Mouse (Mus musculus): ENCODE measurements around the gene Klhl30. TPM values are rescaled to one million over a fixed set of nuclear protein-coding genes. Genes with fewer than 3 reads are reported as not detected.

The Klhl30 gene
- total and polyA plus RNA-seq, 3 experiments: 0.32 to 0.47 (median 0.34) TPM

- no peak overlapping the region for H3K9ac ChIP-seq (ENCODE audit: insufficient read depth, low read depth)
- in situ Hi-C loops (cut with MboI; ENCODE audit: low pct_ligation_motif_present, low pct_unique_long_range_greater_than_20kb, low sequenced_read_pairs) (no loop called here), dilution Hi-C loops (cut with MboI; ENCODE audit: extremely low pct_ligation_motif_present, extremely low pct_unique_long_range_greater_than_20kb, low sequenced_read_pairs) (no loop called here)
- no peak overlapping the region for H3K4me2 ChIP-seq (ENCODE audit: insufficient read depth, low read depth, poor library complexity, severe bottlenecking)
- H3K4me1 ChIP-seq (ENCODE audit: control insufficient read depth in 1 of 2, insufficient read depth in 2 of 2): peaks cover 5 to 8% of the 10 kb centered on the region in 2 experiments; a peak in 3 of 4 replicates
- TF ChIP-seq ZNF384 (IDR thresholded peaks at IDR 0.05; ENCODE audit: low read depth, low read length) (no peak), ZKSCAN1 (IDR thresholded peaks at IDR 0.05; ENCODE audit: borderline replicate concordance, low read depth, low read length) (no peak), CHD2 (IDR thresholded peaks at IDR 0.05; ENCODE audit: low read length) (no peak), HCFC1 (IDR thresholded peaks at IDR 0.05; ENCODE audit: low read depth, low read length) (no peak), CTCF (conservative IDR thresholded peaks at IDR 0.05 in 1 of 2, IDR thresholded peaks at IDR 0.05 in 1 of 2; ENCODE audit: low read depth in 2 of 2, low read length in 2 of 2) (no peak), BHLHE40 (IDR thresholded peaks at IDR 0.05; ENCODE audit: low read depth, low read length) (no peak), ELF1 (IDR thresholded peaks at IDR 0.05; ENCODE audit: low read depth, low read length) (no peak)
- peaks cover 53 to 70% of the 10 kb centered on the region in 2 experiments for H3K36me3 ChIP-seq (replicated peaks in 1 of 2; ENCODE audit: control insufficient read depth in 1 of 2, insufficient read depth in 1 of 2, low read length in 1 of 2)
- no peak for DNase-seq (ENCODE audit: extremely low read depth)
- no peaks in the 10 kb centered on the region for H3K27me3 ChIP-seq (replicated peaks)
- H3K4me3 ChIP-seq (replicated peaks in 1 of 3; ENCODE audit: low read depth in 2 of 3, low read length in 2 of 3, poor library complexity in 1 of 3): no peak overlapping the region
- no peaks in the 10 kb centered on the region for H3K9me3 ChIP-seq (replicated peaks; ENCODE audit: low read length)
- no peaks in the 10 kb centered on the region for H3K79me2 ChIP-seq (replicated peaks; ENCODE audit: control insufficient read depth, extremely low read depth, insufficient read depth, poor library complexity, severe bottlenecking)
- H3K27ac ChIP-seq (ENCODE audit: insufficient read depth, low read depth): no peak overlapping the region
These were observed 19.2 kb downstream of the Klhl30 start for GRCm38 (mm10) chr1:91370055-91370454.

- H3K4me3 ChIP-seq (replicated peaks in 1 of 3; ENCODE audit: low read depth in 2 of 3, low read length in 2 of 3, poor library complexity in 1 of 3): no peak overlapping the region
- no peak for DNase-seq (ENCODE audit: extremely low read depth)
- TF ChIP-seq CHD1 (IDR thresholded peaks at IDR 0.05; ENCODE audit: low read depth, low read length) (no peak), ELF1 (IDR thresholded peaks at IDR 0.05; ENCODE audit: low read depth, low read length) (no peak), CHD2 (IDR thresholded peaks at IDR 0.05; ENCODE audit: low read length) (no peak), MAFK (IDR thresholded peaks at IDR 0.05; ENCODE audit: insufficient replicate concordance, low read length) (no peak), TBP (conservative IDR thresholded peaks at IDR 0.05; ENCODE audit: low read depth, low read length) (no peak), TCF12 (IDR thresholded peaks at IDR 0.05; ENCODE audit: low read depth, low read length) (no peak), POLR2A (IDR thresholded peaks at IDR 0.05; ENCODE audit: low read depth, low read length) (no peak), E2F4 (IDR thresholded peaks at IDR 0.05; ENCODE audit: insufficient replicate concordance, low read depth, low read length) (no peak), SIN3A (IDR thresholded peaks at IDR 0.05; ENCODE audit: low read length) (no peak), MAZ (IDR thresholded peaks at IDR 0.05; ENCODE audit: low read depth, low read length) (no peak)
- no peaks in the 10 kb centered on the region for H3K9me3 ChIP-seq (replicated peaks; ENCODE audit: low read length)
- dilution Hi-C loops (cut with MboI; ENCODE audit: extremely low pct_ligation_motif_present, extremely low pct_unique_long_range_greater_than_20kb, low sequenced_read_pairs) (no loop called here), in situ Hi-C loops (cut with MboI; ENCODE audit: low pct_ligation_motif_present, low pct_unique_long_range_greater_than_20kb, low sequenced_read_pairs) (no loop called here)
- no peaks in the 10 kb centered on the region for H3K4me1 ChIP-seq (ENCODE audit: control insufficient read depth in 1 of 2, insufficient read depth in 2 of 2)
- peaks cover 85 to 100% of the 10 kb centered on the region in 2 experiments for H3K36me3 ChIP-seq (replicated peaks in 1 of 2; ENCODE audit: control insufficient read depth in 1 of 2, insufficient read depth in 1 of 2, low read length in 1 of 2)
- H3K27ac ChIP-seq (ENCODE audit: insufficient read depth, low read depth): no peak overlapping the region
- H3K9ac ChIP-seq (ENCODE audit: insufficient read depth, low read depth): no peak overlapping the region
- H3K4me2 ChIP-seq (ENCODE audit: insufficient read depth, low read depth, poor library complexity, severe bottlenecking): no peak overlapping the region
- H3K79me2 ChIP-seq (replicated peaks; ENCODE audit: control insufficient read depth, extremely low read depth, insufficient read depth, poor library complexity, severe bottlenecking): no peaks in the 10 kb centered on the region
- no peaks in the 10 kb centered on the region for H3K27me3 ChIP-seq (replicated peaks)
These were observed 22.6 kb downstream of the Klhl30 start for GRCm38 (mm10) chr1:91373414-91373835.

Data from CH12.LX (cell line).